Mouse (Mus musculus) ES-E14 (cell line): ENCODE measurements around the gene Gigyf2. TPM values are rescaled to one million over a fixed set of nuclear protein-coding genes. Genes with fewer than 3 reads are reported as not detected.
A peak's percentile ranks its signal among the peaks of the same experiment; 100 is the strongest.

Experiments
- DNase-seq: peaks from one replicate; pipeline ENCODE4 v3.0.0-alpha.2; 2013; ENCODE audit warnings: low read depth, low spot score
- H3K27ac ChIP-seq: 2 replicates; pipeline ENCODE4 v1.5.1; 2012; ENCODE audit warnings: low read depth, mild to moderate bottlenecking, low read length, moderate library complexity, mixed read lengths; ENCODE audit not compliant: poor library complexity, insufficient read depth, severe bottlenecking
- H3K36me3 ChIP-seq: 2 replicates; pipeline ENCODE4 v1.6.1; 2012; ENCODE audit warnings: mild to moderate bottlenecking, low read length, moderate library complexity, mixed read lengths; ENCODE audit not compliant: control insufficient read depth, poor library complexity, insufficient read depth, severe bottlenecking
- H3K4me1 ChIP-seq, 2 experiments: fragments of 150-350 bp in 1 of 2; sonication (generic) in 1 of 2; 2 replicates each; pipeline ENCODE4 v1.6.1; 2012; ENCODE audit warnings: low read length in 2 of 2, mild to moderate bottlenecking in 1 of 2, mixed read lengths in 1 of 2; ENCODE audit not compliant: control insufficient read depth in 2 of 2, insufficient read depth in 2 of 2, poor library complexity in 1 of 2
- H3K4me3 ChIP-seq, 2 experiments: fragments of 150-350 bp in 1 of 2; sonication (generic) in 1 of 2; 2 replicates each; pipeline ENCODE4 v1.5.1; 2012; ENCODE audit warnings: low read length in 2 of 2, low read depth in 1 of 2, mild to moderate bottlenecking in 1 of 2, mixed read lengths in 1 of 2; ENCODE audit not compliant: insufficient read depth in 1 of 2, poor library complexity in 1 of 2, severe bottlenecking in 1 of 2
- H3K9ac ChIP-seq: 2 replicates; pipeline ENCODE4 v1.6.1; 2012; ENCODE audit warnings: low read depth, mild to moderate bottlenecking, low read length, mixed read lengths; ENCODE audit not compliant: poor library complexity, insufficient read depth, severe bottlenecking
- H3K9me3 ChIP-seq: fragments of 150-350 bp; sonication (generic); 2 replicates; pipeline ENCODE4 v1.6.1; 2012; ENCODE audit warnings: low read depth, mild to moderate bottlenecking, low read length; ENCODE audit not compliant: control insufficient read depth, insufficient read depth
- CHD2 ChIP-seq: IDR thresholded peaks from 2 replicates; pipeline ENCODE4 v1.6.1; 2014; ENCODE audit warnings: mild to moderate bottlenecking, low read depth, low read length, inconsistent platforms
- HCFC1 ChIP-seq: IDR thresholded peaks from 2 replicates; pipeline ENCODE4 v1.6.1; 2012; ENCODE audit warnings: low read length, inconsistent platforms, borderline replicate concordance; ENCODE audit not compliant: insufficient read depth
- MAFK ChIP-seq: IDR thresholded peaks from 2 replicates; pipeline ENCODE4 v1.6.1; 2014; ENCODE audit warnings: mild to moderate bottlenecking, low read depth, low read length, inconsistent platforms; ENCODE audit not compliant: insufficient read depth
- ZC3H11A ChIP-seq: IDR thresholded peaks from 2 replicates; pipeline ENCODE4 v1.6.1; 2012; ENCODE audit warnings: low read depth, mild to moderate bottlenecking, inconsistent platforms, low read length, borderline replicate concordance
- ZNF384 ChIP-seq: IDR thresholded peaks from 2 replicates; pipeline ENCODE4 v1.6.1; 2012; ENCODE audit warnings: low read depth, low read length, inconsistent platforms
- in situ Hi-C, 2 experiments: fragments of 600-800 bp; cut with MboI; formaldehyde crosslinking; loops; one replicate each; pipeline ENCODE4 v1.15.1; 2025; ENCODE audit warnings: low sequenced_read_pairs in 2 of 2, inconsistent platforms in 1 of 2; ENCODE audit not compliant: unreplicated experiment in 2 of 2
- total RNA-seq: library from RNA; depleted of rRNA; stranded (reverse); fragments of 300-350 nt; gene quantifications from 2 replicates; pipeline ENCODE4 v1.2.3, GENCODE M21; 2012

Gigyf2 gene
- total RNA-seq, 1 experiment = 58.7 TPM

DNA sequence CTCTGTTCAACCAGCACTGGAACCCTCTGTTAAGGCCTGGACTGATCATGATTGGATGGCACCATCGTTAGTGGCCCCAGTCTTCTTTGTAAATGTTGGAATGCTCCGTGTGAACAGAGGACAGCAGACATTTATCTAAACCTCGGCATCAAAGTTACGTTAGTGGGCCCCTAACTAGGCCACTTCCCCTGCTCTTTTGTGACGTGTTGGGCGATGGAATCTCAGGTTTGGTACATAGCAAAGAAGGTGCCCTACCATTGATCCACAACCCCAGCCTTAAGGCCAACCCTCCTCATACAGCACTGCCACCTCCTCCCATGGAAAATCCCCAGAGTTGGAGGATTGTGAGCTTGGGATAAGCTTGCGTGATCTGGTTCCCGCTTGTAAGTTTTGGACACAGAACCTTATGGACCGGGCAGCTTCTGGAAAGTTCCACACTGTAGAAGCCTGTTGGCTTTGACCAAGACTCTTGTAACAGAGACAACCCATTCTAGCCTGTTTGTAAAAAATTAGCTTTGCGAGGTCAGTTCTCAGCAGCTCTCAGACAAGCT lies 43.3 kb upstream of the Gigyf2 start:
- H3K27ac ChIP-seq = no peak overlapping the region
- no peak overlapping the region for H3K4me3 ChIP-seq

DNA sequence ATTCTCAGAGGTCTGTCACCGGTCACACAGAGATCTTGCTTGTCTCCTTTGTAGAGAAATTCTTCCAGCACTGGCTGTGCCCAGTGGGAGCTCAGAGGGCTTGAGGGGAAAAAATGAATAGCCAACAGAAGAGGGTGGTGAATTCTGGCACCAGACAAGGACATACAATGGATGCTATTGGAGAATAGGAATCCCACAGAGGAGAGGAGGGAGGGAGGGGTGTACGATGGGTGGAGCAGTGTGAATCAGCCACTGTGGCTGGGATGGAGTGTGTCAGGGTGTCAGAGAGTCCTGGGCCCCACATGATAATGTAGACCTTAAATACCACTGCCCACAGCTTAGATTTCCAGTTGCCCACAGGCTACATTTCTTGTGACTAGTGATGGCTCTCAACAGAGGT lies 39.7 kb upstream of the Gigyf2 start:
- Histone ChIP-seq H3K4me3 (no peak overlapping the region), H3K9me3 (no peaks in the 10 kb centered on the region), H3K4me1 (peaks cover 0 to 3% of the 10 kb centered on the region in 2 experiments; a peak in 2 of 4 replicates), H3K9ac (no peak overlapping the region), H3K36me3 (no peaks in the 10 kb centered on the region), H3K27ac (no peak overlapping the region)
- no peak for TF ChIP-seq HCFC1
- TF ChIP-seq MAFK = no peak
- TF ChIP-seq ZNF384 = no peak
- no peak for TF ChIP-seq CHD2
- no peak for TF ChIP-seq ZC3H11A
- in situ Hi-C loops = no loop called here
- DNase-seq = no peak

More for the DNA sequence above, 43.3 kb upstream of the Gigyf2 start:
- Histone ChIP-seq H3K36me3 (no peaks in the 10 kb centered on the region), H3K4me1 (0 out of 4 replicates have a peak, but pooled peaks cover 0 to 2% of the 10 kb centered on the region in 2 experiments), H3K9me3 (no peaks in the 10 kb centered on the region), H3K9ac (no peak overlapping the region)
- no peak for DNase-seq
- no peak for TF ChIP-seq ZNF384
- no peak for TF ChIP-seq HCFC1
- TF ChIP-seq ZC3H11A = no peak
- no peak for TF ChIP-seq MAFK
- no peak for TF ChIP-seq CHD2
- in situ Hi-C loops = no loop called here

DNA sequence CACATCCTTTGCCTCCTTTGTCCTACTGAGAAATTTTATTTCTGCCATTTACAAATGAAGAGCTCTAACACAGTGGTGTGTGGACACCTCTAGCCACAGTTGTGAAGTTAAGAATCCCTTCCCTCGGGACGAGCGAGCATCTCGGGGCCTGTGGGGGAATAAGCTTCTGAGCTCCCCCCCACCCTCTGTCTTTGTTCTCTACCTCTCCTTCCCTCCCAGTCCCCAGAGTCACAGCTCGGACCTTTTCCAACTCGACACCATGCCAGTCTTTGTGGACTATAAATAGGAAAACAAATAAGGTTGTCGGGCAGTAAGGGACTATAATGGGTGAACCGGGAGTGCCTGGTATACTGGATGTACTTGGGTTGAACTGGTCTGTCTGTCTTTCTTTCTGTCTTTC lies 35.4 kb upstream of the Gigyf2 start:
- TF ChIP-seq MAFK = no peak
- no peak for TF ChIP-seq ZC3H11A
- TF ChIP-seq ZNF384 = no peak
- TF ChIP-seq HCFC1 = no peak
- Histone ChIP-seq H3K9me3 (no peaks in the 10 kb centered on the region), H3K36me3 (no peaks in the 10 kb centered on the region), H3K9ac (no peak overlapping the region), H3K27ac (no peak overlapping the region), H3K4me3 (no peak overlapping the region), H3K4me1 (peaks cover 0 to 7% of the 10 kb centered on the region in 2 experiments; a peak in 2 of 4 replicates)
- in situ Hi-C loops = no loop called here
- no peak for DNase-seq

DNA sequence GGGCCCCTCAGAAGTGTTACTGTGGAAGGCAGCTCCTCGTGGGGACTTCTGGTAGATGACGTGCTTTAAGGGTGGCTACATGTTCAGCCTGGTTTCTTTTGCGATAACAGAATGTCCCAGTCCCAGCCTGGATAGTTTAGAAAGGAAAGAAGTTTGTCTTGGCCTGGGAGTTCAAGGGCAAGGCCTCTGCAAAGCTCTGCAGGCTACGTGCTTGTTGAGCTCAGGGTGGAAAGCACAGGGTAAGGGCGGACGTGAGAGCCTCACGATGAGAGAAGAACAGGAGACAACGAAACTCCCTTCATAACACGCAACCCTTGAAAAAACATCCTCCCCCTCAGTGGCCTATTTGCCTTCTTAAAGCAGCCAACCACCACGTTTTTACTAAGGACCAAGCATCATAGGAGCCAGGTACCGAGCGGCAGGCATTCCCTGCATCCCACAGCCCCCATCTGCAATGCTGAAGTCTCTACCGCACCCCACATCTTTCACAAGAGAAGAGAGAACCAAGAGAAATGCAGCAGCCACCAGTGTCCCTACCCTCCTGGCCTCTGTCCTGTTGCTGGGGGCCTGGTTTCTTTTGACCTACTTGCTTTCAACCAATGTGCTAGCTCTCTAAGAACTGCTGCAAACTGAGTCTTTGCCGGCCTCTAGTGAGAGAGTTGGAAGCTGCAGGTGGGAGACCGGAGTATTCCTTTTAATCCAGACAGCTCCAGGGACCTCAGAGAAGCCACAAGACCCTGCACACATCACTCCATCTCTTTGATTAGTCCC lies 34.2 kb upstream of the Gigyf2 start:
- Histone ChIP-seq H3K27ac (no peak overlapping the region), H3K4me1 (peaks cover 0 to 9% of the 10 kb centered on the region in 2 experiments; a peak in 2 of 4 replicates), H3K4me3 (no peak overlapping the region), H3K36me3 (no peaks in the 10 kb centered on the region), H3K9ac (peak overlapping the region; percentile 43; the same call in 1 of the 2 replicates), H3K9me3 (no peaks in the 10 kb centered on the region)
- TF ChIP-seq MAFK (no peak), ZC3H11A (0 out of 2 replicates have a peak, but pooled peaks have one; percentile 44)
- DNase-seq = no peak
- in situ Hi-C loops = no loop called here
